Mouse (Mus musculus) cerebellum, adult 9-11 months (tissue): ENCODE results near the gene Banp.

ENCODE experiments used
- DNase-seq: peaks from one replicate; pipeline ENCODE4 v3.0.0; 2022

Banp gene

DNA sequence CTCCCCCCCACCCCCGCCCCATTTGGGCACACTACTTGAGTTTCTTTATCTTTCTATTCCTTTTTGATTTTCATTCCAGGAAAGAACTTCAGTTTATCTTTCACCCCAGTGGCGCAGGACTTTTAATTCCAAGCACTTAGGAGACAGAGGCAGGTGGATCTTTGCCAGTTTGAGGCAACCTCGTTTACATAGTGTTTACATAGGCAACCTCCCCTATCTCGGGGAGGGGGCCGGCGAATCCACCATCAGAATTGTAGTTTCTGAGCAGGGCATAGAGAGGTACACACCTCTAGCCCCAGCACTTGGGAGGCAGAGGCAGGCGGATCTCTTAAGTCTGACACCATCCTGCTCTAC, 2.1 kb downstream of the Banp start:
- DNase-seq = peak; percentile 70

DNA sequence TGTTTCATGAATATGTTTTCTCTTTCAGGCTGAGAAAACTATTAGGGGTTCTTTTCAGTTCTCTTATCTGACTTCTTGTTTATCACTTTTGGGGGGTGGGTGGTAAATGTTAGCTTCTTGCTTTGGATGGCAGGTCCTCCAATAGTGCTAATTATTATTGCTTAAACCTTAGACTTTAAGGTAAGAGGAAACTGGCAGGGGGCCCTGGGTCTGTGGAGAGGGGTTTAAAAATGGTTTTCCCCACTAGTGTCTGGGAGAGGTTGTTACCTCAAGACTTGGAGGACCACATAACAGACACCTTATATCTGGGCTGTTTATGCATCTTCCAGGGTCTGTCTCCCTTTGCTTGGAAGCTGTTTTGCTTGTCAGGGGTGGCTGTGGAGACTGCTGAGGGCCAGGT, 2.6 kb downstream of the Banp start:
- no peak for DNase-seq

DNA sequence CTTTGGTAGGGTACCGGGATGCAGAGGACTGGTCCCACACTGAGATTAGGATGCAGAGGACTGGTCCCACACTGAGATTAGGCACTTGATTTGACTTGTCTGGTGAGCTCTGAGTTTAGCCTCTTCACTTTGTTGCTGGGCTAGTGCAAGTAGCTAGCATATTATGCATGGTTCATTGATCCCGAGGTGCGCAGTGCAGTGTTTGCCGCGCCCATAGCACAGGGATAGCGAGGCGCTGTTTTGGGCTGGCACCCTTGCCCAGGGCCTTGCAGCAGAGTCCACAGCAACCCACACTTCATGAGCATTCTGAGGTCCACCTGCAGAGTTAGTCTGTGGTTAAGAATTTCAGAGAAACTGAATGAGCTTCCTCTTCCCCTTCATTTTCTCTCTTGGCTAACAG, 3.2 kb downstream of the Banp start:
- DNase-seq = peak; percentile 57

DNA sequence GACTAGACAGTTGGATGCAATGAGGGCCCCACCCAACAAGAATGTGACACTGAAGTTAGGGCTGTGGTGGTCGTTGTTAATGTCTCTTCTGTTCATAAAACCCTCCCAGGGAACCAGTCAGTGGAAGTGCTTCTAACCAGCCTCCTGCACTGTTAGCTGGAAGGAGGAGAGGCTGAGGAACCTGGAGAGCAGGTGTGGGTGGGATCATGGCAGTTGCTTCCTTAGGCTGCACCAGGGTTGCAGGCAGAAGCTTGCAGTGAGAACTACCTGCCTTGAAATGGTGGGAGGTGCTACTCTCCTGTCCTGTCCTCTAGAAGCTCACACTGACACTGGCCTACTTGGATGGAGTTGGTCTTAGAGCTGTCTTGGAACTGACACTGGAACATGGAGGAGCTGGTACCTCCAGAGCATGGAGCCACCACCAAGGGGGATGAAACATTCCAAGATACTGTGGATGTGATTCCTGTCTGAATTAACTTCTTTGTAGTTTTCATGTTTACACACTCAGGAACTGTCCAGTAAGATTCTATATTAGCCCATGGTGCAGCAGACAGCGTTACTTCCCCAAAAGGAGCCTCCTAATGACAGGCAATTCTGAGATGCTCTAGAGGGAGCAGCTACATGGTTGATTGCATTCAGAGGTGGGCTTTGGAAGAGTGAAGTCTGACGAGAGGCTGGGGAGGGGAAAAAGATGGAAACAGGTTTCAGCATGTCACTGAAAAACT, 4.4 kb downstream of the Banp start:
- DNase-seq = no peak

DNA sequence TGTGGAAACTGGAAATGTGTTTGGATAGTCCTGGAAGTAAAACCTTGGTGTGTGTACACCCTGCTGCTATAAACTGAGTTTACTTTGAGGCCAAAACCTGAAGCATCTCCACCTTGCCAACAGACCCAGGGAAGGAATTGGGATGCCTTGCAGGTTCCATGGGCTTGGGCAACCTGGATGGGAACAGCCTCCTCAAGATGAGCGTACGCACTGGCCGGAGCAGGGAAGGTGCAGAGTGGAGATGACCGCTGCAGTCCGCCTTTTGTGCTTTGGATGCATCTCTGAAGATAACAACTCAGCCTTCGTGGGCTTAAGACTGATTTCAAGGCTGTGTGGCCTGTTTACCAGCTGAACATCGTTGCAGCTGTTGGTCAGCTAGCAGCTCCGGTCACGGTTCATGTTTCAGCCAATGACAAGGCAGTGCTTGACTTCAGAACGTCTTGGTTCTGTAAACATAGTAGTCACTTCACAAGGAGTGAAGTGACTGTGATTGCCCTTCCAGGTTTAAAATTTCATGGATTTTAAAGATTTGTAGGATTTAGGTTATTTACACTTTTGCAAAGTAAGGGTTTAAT, 5.5 kb downstream of the Banp start:
- DNase-seq = no peak

DNA sequence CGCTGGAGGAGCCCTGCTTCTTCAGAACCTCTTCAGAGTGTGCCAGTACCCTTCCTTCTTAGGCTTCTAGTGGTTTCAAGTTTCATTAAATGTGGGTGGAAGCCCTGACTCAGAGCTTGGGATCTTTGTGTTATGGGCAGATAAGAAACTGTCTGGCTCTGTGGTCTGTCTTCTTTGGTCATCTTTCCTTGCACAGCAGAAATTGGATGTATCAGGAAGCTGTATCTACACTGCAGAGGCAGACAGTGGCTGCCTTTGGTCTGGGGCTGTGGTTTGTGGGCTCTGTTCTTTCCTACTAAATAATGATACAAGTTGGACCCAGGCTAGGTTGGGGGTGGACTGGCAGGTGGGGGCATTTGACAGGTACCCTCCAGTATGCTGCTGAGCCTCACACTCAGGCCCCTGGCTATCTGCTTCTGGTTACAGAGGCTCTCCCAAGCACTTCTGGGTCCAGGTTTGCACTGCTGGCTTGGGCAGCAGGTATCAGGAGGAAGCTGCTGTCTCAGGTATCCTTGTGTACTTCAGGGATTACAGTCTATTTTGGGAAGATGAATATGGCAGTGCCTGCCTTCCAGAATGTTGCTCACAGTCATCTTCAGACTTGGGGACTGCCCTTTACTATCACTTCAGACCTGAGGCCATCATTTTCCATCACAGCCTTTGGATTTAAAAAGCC, 6.4 kb downstream of the Banp start:
- no peak for DNase-seq

DNA sequence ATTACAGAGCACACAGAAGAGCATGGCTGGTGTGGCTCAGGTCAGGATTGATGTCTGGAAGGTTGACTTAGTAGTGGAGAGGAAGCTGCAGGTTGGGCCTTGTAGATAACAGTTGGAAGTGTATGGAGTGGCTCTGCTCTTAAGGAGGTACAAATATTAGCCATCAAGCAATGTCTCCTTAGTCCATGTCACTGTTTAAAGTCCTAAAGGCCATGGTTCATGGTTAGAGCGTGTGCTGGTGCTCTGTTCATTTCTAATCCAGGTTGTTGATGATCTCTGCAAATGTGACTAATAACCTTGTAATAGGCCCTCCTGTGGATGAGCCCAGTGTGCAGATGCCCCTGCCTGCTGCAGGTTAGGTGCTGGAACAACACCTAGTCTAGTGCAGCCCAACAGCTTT, 8.8 kb downstream of the Banp start:
- no peak for DNase-seq

DNA sequence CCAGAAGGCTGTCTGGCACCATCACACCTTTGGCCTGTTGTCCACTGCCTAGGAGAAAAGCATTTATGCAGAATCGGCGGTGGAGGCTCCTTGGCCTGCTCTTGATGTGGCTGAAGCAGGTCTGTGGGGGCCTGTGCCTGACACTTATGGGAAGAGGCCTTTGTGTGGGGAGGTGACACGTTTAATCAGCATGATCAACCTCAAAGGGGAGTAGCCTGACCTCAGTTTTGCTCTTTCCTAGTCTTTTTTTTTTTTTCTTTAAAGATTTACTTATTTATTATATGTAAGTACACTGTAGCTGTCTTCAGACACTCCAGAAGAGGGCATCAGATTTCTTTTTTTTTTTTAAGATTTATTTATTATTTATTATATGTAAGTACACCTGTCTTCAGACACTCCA, 13.3 kb downstream of the Banp start:
- no peak for DNase-seq

DNA sequence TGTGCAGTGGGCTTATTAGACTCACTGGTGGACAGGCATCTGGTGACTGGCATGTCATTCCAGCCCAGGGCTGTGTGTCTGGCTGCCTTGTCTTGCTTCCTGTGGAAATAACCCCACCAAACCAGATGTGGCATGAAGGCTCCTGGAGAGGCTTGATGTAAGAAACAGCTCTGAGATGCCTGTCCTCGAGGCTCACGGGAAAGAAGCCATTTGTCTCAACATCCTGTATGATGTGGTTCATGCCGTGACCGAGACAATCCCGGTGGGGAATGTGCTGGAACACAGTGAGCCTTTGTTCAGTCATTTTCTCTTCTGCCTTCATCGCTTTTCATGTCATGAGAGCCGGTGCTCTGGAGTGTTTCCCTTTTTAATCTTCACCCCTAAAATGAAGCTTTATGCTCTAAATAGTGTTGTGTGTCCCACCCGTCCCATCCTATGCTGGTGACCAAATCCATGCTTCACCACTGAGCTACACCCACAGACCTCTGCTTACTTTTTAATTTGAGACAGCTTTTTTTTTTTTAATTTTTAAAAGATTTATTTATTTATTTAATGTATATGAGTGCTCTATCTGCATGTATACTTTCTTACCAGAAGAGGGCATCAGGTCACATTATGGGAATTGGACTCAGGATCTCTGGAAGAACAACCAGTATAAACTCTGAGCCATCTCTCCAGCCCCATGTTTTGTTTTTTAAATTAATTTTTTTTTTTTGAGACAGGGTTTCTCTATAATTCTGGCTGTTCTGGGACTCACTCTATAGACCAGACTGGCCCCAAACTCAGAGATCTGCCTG, 15.4 kb downstream of the Banp start:
- DNase-seq = no peak

DNA sequence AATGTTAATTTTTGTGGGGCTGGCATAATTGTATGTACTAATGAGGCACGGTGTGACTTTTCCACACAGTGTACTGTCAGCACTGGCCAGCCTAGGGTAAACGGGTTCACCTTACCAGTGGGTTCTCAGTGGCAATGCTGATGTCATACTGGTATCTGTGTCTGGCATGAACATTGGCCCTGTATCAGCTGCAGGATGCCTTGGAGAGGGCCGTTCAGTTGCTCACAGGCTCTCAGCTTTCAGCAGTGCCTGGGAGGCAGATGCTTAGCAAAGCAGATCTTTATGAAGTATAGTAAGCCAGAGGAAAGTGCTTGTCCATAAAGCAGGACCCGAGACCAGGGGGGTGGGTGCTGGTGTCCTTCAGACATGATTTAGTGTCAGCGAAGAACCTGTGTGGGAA, 16.6 kb downstream of the Banp start:
- DNase-seq = no peak

DNA sequence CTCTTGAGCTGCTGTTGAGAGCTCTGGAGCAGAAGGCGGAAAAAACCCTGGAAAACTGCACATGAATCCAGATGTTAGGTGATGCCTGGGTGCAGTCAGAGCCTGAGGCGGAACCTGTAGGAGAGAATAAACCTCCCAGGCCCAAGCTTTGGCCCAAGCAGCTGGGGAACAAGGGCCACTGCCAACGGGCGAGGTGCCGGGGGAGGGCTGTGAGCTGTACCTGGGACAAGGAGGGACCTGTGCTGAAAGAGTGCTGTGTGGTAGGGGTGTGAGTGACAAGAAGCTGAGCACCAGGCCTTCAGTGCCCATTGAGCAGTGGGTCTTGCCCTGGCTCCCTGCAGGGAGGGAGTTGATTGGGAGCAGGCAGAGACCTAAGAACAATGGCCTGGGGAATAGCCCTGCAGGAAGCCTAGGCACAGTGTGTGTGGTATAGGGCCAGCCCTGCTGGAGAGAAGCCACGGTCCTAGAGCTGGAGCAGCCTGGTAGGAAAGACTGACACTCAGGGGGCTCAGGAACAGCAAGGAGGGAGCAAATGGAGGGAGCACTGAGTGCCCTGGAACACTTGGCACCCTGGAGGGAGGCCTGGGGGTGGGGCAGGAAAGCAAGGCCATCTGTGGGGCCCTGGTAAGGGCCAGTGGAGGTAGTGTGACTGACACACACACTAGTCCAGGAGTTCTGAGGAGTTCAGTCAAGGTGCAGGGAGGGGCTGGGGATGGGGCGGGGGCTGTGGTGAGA, 17.3 kb downstream of the Banp start:
- DNase-seq = no peak

DNA sequence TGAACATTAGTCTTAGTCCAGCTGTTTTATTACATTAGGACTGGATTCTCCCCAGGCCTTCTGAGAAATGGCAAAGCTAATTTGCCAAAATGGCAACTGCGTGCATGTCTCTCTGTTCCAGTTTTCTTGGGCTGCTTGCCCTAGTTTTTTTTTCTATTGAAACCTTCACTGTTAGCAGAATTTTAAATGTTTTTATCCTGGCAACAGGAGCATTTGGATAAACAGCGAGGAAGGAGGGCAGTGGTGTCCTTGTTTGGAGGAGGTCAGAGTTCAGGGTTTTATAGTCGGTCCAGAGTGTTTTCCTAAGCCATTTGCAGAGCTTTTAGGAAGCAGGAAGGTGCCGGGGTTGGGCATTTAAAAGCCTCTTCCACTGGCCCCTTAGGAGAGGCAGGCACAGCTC, 18.4 kb downstream of the Banp start:
- no peak for DNase-seq

DNA sequence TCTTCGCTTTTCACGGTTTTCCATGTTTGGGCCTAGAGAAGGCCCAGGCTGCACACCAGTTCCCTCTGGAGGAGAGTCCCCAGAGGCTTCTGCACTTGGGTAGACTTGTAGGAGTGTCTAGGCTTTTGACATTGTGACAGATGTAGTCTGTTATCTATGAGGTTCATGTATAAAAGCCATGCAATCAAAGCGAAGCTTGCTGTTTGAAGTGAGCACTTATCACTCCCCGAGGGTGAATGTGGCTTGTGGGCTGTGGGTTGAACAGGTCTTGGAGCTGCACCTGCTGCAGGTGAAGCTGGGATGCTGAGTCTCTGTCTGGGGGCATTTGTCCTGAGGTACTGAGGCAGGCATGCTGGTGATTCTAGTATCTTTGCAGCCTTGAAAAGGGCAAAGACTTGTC, 19.0 kb downstream of the Banp start:
- DNase-seq = no peak

DNA sequence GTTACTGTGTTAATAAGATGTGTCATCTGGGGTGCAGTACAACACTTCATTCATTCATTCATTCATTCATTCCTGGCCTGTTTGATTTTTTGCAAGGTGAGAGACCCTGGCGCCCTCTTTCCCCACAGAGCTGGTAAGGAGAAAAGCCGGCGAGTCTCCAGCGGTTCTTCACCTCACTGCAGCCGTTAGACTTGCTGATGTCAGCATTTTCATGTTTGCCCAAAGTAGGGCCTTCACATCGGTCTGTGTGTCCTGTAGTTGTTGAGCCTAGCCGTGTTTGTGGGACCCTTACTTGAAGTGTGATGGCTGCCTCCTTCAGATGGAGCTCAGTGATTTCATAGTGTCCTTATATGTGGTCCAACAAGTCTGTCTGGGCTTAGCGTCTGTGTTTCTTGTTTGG, 20.7 kb downstream of the Banp start:
- DNase-seq = no peak

DNA sequence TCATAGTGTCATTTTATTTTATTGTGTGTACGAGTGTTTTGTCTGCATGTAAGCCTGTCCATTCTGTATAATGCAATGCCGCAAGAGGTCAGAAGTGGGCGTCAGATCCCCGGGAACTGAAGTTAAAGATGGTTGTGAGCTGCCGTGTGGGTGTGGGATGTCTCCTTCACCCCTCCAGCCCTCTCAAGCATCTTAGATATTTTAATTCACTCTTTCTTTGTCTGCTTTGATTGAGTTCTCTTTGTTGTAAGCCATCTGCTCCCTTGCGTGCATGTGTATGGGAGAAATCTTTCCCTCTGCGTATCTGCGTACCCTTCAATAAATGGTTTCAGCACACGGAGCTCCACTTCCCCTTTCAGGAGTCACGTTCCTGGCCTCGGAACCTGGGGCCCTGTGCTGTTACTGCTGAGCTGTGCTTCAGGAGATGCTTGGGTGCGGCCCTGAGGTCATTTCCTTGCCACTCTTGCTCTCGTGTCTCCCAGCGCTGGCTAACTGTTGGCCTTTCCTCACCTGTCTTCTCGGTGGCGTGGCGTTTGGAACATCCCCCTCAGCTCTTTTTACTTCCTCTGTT, 22.0 kb downstream of the Banp start:
- no peak for DNase-seq

DNA sequence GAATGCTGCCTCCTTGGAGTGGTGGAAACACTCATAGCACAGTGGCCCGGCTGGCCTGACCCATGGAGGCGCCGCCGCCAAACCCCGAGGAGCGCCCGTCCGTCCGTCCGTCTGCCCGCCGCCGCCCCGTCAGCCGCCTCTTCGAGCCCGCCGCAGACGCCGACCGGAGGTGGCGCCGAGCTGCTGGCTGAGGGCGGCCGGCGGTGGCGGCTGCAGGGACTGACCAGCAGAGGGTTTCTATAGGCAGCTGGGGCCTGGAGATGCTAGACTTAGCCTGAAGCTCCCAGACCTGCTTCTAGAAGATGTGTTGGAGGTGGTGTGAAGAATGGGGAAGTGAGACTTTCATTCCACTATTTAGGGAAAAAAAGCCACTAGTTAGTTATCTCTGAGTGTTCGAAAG, 24.4 kb downstream of the Banp start:
- DNase-seq = no peak

DNA sequence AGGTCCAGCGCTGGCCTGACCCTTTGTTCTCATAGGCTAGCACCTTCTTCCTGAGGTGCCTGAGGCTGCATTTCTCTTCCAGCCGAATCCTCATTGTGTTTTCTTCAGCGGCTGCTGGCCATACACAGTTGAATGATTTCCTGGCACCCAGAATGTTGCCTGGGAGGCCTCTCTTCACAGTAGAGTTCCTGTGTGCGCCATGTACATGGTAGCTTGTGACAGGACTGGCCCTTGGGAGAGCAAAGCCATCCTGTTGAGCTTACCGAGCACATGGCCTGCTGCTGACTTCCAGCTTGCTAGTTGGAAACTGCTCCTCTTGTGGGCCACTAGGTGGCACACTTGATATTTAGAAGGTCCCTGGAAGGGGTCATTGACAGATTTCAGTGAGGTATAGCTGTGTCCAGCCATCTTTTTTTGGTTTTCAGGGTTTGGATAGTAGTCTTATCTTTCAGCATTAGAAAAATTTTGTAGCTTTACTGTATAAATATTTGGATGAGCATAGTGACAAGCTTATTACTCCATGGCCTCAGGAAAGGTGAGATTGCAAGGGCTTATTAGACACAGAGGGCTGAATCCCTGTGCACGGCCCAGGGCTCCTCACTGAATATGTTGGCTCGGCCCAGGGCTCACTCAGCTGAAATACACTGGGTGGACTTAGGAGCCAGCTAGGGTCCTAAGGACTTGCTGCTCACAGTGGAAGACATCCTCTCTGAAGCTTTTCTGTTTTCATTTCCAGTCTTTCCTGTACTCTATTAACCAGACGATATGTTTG, 28.5 kb downstream of the Banp start:
- peak; percentile 66 for DNase-seq

DNA sequence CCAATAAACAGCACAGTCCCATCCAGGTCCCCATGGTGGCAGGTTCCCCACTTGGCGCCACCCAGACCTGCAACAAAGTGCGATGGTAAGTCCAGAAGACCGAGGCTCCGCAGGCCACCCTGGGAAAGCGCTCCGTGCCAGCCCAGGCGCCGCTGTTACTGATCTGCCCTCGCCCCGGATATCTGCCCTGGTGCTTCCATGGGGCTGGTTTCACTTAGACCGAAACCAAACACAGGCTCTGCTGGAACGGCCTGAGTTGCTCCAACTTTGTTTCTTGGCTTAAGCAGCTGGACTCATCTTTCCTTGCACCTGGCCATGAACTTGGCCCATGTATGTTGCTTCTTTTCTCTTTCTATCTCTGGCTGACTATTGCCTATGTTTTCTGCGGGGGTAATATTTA, 29.1 kb downstream of the Banp start:
- DNase-seq = no peak

DNA sequence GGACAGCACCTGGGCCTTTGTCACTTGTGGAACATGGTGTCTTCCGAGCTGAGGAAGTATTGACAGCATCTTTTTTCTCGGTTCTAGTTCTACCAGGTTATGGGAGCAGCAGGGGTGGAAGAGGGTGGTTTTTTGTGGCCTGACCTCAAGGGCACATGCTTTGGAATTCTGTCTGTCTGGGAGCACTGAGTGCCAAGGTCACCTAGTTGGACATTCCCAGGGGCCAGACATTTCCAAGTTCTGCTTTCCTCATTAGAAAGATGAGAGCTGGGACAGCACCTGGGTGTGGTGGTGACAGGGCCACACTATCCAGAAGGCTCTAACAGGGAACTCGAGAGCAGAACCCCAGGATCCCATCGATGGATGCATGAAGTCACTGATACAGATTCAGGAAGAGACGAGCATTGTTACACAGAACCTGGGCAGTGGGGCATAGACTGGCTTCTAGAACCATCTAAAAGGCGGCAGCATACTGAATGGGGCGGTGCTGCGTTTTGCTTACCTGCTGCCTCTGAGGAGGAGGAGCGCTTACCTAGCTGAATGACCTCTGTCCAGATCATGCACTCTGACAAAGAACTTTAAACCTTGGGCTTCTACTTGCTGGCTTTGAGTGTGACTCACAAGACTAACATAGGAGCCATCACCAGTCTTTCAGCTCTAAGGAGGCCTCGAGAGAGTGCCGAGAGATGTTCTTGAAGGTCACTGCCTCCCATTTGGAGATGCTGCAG, 31.4 kb downstream of the Banp start:
- no peak for DNase-seq

DNA sequence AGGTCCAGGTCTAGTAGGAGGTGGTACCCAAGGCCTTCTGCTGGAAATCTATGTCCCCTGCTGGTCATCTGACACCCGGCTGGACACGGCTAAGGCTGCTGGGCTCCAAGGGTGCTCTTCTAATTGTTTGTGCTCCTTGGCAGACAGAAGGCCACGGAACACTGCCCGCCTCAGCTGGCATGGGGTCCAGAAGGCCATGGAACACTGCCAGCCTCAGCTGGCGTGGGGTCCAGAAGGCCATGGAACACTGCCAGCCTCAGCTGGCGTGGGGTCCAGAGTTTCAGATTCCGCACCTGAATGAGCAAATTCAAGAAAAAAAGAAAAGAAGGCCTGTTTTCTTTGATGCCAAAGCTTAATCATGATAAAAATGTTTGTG, 32.0 kb downstream of the Banp start:
- DNase-seq = no peak

DNA sequence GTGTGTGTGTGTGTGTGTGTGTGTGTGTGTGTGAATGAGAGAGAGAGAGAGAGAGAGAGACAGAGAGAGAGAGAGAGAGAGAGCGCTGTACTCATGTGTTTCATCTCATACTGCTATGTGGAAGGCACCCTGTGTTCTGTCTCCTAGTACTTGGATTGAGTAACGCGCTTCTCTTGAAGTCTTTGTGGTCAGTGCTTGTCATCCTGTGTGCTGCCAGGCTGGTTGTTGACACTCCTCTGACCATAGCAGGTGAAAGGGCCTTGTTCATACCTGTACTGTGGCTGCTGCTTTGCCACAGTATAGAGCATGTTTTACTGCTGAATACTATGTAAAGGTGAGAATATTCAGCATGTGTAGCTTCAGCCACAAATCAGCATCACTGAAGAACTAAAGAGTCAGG, 36.1 kb downstream of the Banp start:
- no peak for DNase-seq
